10 mouse cellular contexts compared by ENCODE assay signal in genomic region chr7:141355626-141356326, GRCm38 (mm10). TPM values are rescaled to one million over a fixed set of nuclear protein-coding genes. Genes with fewer than 3 reads are reported as not detected.
DNase-seq lines count a peak whose midpoint lies in the region; ATAC-seq and TF ChIP-seq lines count a peak whose summit lies in the region.
"Had no signal": no experiment of that assay in that cellular context is flagged by ENCODE, and none has a peak within 500 bp of the region (broad histone marks: within the 10 kb centered on the region; RNA-seq: fewer than 3 reads in every experiment).

No protein-coding gene starts in this region.

- no peak overlapping the region for H3K4me3 ChIP-seq in bone marrow macrophage, adult 2 months (ENCODE audit: insufficient read depth, low read length)
- no peak overlapping the region for H3K4me3 ChIP-seq in liver, embryonic 13.5 days (replicated peaks)
- H3K4me3 ChIP-seq: heart, embryonic 15.5 days had no signal

- ATAC-seq in cerebellum, adult (ENCODE audit: insufficient number of reproducible peaks, low FRiP score, low TSS enrichment) = no peak
- ATAC-seq in liver, embryonic 13.5 days (ENCODE audit: low read depth) = peak; percentile 37; the same call in 1 of the 2 replicates

- no peaks in the 10 kb centered on the region for H3K9me3 ChIP-seq in liver, embryonic 13.5 days (replicated peaks)
- H3K9me3 ChIP-seq: heart, embryonic 15.5 days had no signal

- no peak overlapping the region for H3K27ac ChIP-seq in bone marrow macrophage, adult 2 months (ENCODE audit: insufficient read depth, low read depth, low read length)
- no peak overlapping the region for H3K27ac ChIP-seq in liver, embryonic 13.5 days
- H3K27ac ChIP-seq: heart, embryonic 15.5 days; macrophage had no signal

- H3K9ac ChIP-seq in liver, embryonic 13.5 days = no peak overlapping the region
- H3K9ac ChIP-seq: heart, embryonic 15.5 days had no signal

- H3K27me3 ChIP-seq in liver, embryonic 13.5 days = peaks cover 35% of the 10 kb centered on the region

- DNase-seq in cerebellum, adult 11-12 months = peak; percentile 50
- peak; percentile 17 to 26 for DNase-seq in left cerebral cortex, postnatal 14 days (ENCODE audit: low spot score in 2 of 2)
- no peak for DNase-seq in left cerebral cortex, adult 11 months (ENCODE audit: low spot score)
- DNase-seq in liver, embryonic 13.5 days = no peak
- DNase-seq in urinary bladder, adult 18-20 months (ENCODE audit: low spot score in 2 of 2) = no peak
- no peak for DNase-seq in frontal cortex, postnatal 10 days (ENCODE audit: low spot score in 2 of 2)

- 53% methylated on average over 12 of the region's 12 CpGs for WGBS in liver, embryonic 13.5 days (ENCODE audit: insufficient replicate concordance)

- intact Hi-C loops in left cerebral cortex, postnatal 14 days (cut with DNase I) = no loop called here

- peaks cover 3% of the 10 kb centered on the region; the same call in 1 of the 2 replicates for H3K4me1 ChIP-seq in bone marrow macrophage, adult 2 months (ENCODE audit: control insufficient read depth, insufficient read depth, low read length)
- 0 out of 2 replicates have a peak, but pooled peaks cover 2% of the 10 kb centered on the region for H3K4me1 ChIP-seq in liver, embryonic 13.5 days (replicated peaks)
- H3K4me1 ChIP-seq: heart, embryonic 15.5 days had no signal

- peak; percentile 16; the same call in 1 of the 2 replicates for TF ChIP-seq CTCF in bone marrow macrophage, adult 2 months (IDR thresholded peaks at IDR 0.05; ENCODE audit: low read depth, low read length)

- TF ChIP-seq POLR2A in bone marrow macrophage, adult 2 months (IDR thresholded peaks at IDR 0.05; ENCODE audit: borderline replicate concordance, low read depth, low read length) = no peak

- H3K36me3 ChIP-seq in liver, embryonic 13.5 days = no peaks in the 10 kb centered on the region
- H3K36me3 ChIP-seq: heart, embryonic 15.5 days had no signal

- no peak overlapping the region for H3K4me2 ChIP-seq in liver, embryonic 13.5 days
- H3K4me2 ChIP-seq: heart, embryonic 15.5 days had no signal

RNA-seq across cellular contexts. Expression of gene Eps8l2, which starts 17.1 kb away (rescaled TPM):
- 1 to 10 TPM; 1.3 to 1.8 TPM for total RNA-seq in left cerebral cortex, postnatal 14 days (2021)
- polyA plus RNA-seq in bone marrow macrophage, adult 2 months (2012; ENCODE audit: insufficient read depth, insufficient read length, missing spikeins) = not detected in 2 replicates
- 5.1 and 6.6 TPM in 2 replicates for polyA plus RNA-seq in liver, embryonic 13.5 days (2015; fragmentation: Nextera tagmentation; extraction: Ambion mirVana)
- polyA plus RNA-seq: macrophage had no signal

RNA-seq across cellular contexts. Expression of gene Tmem80, which starts 28.2 kb away (rescaled TPM):
- total RNA-seq in left cerebral cortex, postnatal 14 days (2021) = 10 to 100 TPM; 23.6 to 30.6 TPM
- polyA plus RNA-seq in bone marrow macrophage, adult 2 months (2012; ENCODE audit: insufficient read depth, insufficient read length, missing spikeins) = 29.8 and 37.8 TPM in 2 replicates
- polyA plus RNA-seq in liver, embryonic 13.5 days (2015; fragmentation: Nextera tagmentation; extraction: Ambion mirVana) = 18.2 and 19.6 TPM in 2 replicates

RNA-seq across cellular contexts. Expression of gene Deaf1, which starts 28.3 kb away (rescaled TPM):
- total RNA-seq in left cerebral cortex, postnatal 14 days (2021) = 100 to 1,000 TPM; 164 to 170 TPM
- polyA plus RNA-seq in bone marrow macrophage, adult 2 months (2012; ENCODE audit: insufficient read depth, insufficient read length, missing spikeins) = 27.3 and 37.4 TPM in 2 replicates
- 16.3 and 17.1 TPM in 2 replicates for polyA plus RNA-seq in liver, embryonic 13.5 days (2015; fragmentation: Nextera tagmentation; extraction: Ambion mirVana)

RNA-seq across cellular contexts. Expression of gene Taldo1, which starts 36.2 kb away (rescaled TPM):
- 100 to 1,000 TPM; 102 to 119 TPM for total RNA-seq in left cerebral cortex, postnatal 14 days (2021)
- polyA plus RNA-seq in bone marrow macrophage, adult 2 months (2012; ENCODE audit: insufficient read depth, insufficient read length, missing spikeins) = 422 and 438 TPM in 2 replicates
- polyA plus RNA-seq in liver, embryonic 13.5 days (2015; fragmentation: Nextera tagmentation; extraction: Ambion mirVana) = 518 and 542 TPM in 2 replicates

RNA-seq across cellular contexts. Expression of gene Gatd1, which starts 58.2 kb away (rescaled TPM):
- 10 to 100 TPM; 36.0 to 42.6 TPM for total RNA-seq in left cerebral cortex, postnatal 14 days (2021)
- polyA plus RNA-seq in bone marrow macrophage, adult 2 months (2012; ENCODE audit: insufficient read depth, insufficient read length, missing spikeins) = 45.8 and 50.5 TPM in 2 replicates
- 18.1 and 18.3 TPM in 2 replicates for polyA plus RNA-seq in liver, embryonic 13.5 days (2015; fragmentation: Nextera tagmentation; extraction: Ambion mirVana)

Comparison
In these comparisons a context has a peak if more than half of its experiments do, and no peak if none do; other contexts are left out.
1. DNase-seq: peak in cerebellum, adult 11-12 months (single experiment) and left cerebral cortex, postnatal 14 days (2 of 2); none in left cerebral cortex, adult 11 months (single experiment), liver, embryonic 13.5 days (single experiment), urinary bladder, adult 18-20 months (0 of 2) and frontal cortex, postnatal 10 days (0 of 2).